Mouse (Mus musculus): ENCODE measurements at regions not wholly inside any gene's neighbourhood (a gene's known extent, or its start where the extent isn't known, plus 50 kb on each side); places are given as distances from the start of the nearest gene placed in this dataset.

DNA sequence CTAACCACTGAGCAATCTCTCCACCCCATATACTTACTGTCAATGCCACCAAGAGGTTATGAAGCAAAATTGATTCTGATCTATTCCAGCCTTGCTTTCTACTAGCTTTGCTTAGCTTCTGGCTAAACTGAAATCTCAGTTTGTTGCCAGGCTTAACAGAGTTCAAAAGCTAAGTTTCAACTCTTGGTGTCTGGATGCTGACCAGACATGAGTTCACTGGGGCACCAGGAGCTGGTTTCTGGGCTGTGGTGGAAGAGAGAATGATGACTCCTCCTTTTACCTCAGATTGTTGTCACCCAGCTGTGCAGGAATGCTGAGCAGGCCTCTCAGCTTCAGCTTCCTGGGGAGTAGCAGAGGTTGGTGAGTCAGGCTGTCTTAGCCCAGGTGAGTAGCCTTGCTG lies 464.1 kb upstream of the Nrp1 start:
- in situ Hi-C loops (cut with MboI, MseI) = no loop called here

DNA sequence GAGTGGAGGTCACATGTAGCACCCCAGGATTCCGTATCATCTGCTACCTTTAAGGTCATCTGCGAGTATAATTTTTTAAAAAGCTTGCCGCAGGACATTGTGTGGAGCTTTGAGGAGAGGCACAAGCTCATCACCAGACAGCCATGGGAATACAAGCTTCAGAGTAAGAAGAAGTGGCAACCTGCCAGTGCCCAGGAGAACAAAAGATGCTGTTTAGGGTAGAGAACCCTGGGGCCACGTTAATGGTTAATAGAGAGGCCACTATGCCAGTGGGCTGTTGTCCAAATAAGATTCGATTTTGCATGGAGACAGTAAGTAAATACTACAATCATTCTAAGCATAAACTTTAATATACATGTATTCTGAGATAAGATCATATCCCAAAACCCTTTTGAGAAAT lies 450.0 kb upstream of the Nrp1 start:
- in situ Hi-C loops (cut with MboI, MseI) = no loop called here

DNA sequence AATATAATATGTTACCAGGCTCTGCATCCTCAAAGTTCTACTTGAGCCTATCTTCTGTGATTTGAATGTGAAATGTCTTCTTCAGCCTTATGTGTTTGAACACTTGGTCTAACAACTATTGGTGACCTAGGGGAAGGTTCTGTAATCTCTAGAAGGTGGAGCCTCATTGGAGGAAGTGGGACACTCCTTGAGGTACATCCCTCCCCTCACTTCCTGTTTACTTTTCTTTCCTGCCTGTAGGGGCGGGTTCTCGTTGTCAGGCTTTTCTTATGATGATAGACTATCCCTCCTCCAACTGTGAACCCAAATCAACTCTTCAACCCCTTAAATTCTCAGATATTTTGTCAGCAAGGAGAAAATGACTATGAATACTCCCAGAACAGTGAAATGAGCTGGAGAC lies 448.8 kb upstream of the Nrp1 start:
- in situ Hi-C loops (cut with MboI, MseI) = no loop called here

DNA sequence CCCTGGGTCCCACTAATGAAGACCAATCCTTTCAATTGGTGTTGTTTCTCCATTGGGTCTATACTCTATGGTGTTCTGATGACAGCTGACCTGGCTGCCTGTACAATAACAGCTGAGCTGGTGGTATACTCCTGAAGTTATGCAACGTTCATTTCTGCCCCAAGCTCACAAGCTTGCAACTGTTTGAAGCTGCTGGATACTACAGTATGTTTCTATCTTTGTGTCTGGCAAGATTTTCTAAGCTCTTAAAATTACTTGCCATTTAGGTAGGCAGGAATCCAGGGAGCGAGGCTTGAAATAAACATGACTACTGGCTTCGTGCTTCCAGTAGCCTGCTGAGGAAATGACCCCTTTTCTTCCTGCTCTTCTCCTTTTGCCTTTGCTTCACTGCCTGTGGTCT lies 444.3 kb upstream of the Nrp1 start:
- in situ Hi-C loops (cut with MboI, MseI) = no loop called here

DNA sequence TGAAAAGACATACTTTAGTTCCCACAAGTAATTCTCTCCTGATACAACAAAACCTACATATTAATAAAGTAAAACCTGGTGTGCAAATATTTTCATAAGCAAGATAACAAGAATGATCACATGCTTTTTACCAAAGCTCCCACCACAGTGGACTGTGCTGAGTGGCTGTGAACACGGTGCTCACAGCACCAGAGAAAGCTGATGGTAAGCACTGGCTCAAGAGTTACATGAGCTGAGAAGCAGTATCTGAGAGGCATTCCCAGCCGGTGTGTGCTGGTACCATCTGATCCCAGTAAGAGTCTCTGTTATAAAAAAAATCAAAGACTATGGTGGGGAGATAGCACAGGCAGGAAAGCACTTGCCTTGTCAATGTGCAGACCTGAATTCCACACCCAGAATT lies 443.5 kb upstream of the Nrp1 start:
- in situ Hi-C loops (cut with MboI, MseI) = no loop called here

DNA sequence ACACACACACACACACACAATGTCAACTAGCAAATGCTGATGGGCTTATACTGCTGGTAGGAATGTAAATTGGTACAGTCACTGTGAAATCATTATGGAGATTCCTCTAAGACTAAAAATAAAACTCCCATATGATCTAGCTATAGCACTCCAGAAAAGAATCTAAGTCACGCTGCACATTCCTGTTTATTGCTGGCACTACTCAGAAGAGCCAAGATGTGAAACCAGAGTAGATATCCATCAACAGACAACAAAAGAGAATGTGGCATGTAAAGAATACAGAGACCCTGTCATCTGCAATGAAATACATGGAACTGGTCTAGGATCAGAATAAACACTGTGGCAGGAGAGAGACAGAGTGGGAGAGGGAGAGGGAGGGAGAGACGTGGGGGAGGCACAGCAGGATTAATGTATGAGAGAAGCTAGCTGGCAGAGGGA lies 442.8 kb upstream of the Nrp1 start:
- in situ Hi-C loops (cut with MboI, MseI) = no loop called here

DNA sequence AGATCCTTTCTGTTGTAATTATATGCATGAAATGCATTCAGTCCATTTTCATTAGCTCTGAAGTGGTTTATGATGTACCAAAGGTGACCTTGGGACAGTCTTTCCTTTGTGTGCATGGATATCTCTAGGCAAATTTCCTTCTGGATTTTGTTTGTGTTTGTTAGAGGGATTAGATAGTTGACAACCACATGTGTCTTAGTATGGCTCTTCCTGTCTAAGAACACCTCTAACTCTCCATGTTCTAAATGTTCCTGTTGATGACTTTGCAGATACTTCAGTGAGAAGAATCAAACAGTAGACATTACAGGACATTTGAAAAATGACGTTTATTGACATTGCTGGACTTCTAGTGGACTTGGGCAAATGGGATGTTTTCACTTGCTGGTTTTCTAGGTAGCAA lies 436.5 kb upstream of the Nrp1 start:
- in situ Hi-C loops (cut with MboI, MseI) = no loop called here

DNA sequence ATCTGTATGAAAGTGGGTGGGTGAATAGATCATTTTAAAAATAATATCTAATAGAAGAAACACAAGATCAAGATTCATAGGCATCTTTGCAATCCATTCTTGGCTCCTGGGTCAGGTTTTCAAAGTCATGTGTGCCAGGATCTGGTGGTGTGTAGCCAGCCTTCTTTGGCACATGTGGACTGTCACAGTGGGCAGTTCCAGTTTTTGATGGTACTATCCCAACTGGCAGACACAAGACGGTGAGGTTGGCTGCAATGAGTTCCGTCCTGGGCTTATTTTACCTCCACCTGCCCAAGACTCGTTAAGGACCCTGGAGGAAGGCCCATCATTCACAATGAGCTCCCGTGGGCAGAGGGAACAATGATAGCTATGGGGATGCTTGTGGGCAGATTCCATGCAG lies 435.1 kb upstream of the Nrp1 start:
- in situ Hi-C loops (cut with MboI, MseI) = no loop called here

DNA sequence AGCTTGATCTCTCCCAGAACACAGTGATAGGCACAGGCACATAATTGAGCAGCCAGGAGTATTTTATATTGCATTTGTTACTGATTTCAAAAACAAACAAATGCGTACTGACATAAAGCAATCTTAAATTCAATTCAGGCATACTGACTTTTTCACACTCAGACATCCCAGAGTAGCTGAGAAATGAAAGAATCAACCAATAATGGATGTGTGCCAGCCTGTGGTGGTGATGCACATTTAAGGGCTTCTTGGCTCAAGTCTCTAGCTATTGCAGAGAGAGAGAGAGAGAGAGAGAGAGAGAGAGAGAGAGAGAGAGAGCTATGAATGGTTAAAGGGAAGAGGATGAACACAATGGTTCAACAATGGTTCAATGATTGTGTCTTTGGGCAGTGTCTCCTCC lies 426.1 kb upstream of the Nrp1 start:
- in situ Hi-C loops (cut with MboI, MseI) = no loop called here

DNA sequence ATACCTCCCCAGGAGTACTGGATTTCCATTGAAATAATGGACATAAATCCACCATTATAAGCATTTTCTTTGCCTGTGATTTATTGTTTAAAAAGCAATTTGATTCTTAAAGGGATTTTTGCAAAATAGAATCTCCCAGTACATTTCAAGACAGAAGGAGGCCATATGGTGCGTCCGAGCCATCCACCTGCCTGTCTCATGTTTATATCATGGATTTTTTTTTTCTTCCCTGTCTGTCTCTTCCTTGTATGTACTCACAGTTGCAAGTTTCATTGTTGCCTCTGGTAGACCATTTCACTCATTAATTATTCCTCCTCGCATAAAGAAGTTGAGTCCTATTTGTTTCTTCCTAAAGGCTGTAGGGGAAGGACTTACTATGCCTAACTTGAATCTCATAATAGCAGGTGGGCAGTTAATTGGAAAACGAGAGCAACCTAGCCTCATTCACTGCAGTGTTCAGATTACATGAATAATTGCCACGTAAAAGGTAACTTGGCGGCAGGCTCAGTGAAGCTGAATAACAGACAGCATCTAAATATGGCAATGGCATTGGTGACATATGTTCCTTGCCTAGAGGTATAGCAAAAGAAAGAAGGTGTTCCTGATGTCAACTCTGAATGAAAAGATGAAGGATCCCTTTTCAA lies 421.5 kb upstream of the Nrp1 start:
- in situ Hi-C loops (cut with MboI, MseI) = loop anchor here (5.0 kb wide), 2 partner anchors 420 to 740 kb away; partner anchors contain the start of gene Nrp1

DNA sequence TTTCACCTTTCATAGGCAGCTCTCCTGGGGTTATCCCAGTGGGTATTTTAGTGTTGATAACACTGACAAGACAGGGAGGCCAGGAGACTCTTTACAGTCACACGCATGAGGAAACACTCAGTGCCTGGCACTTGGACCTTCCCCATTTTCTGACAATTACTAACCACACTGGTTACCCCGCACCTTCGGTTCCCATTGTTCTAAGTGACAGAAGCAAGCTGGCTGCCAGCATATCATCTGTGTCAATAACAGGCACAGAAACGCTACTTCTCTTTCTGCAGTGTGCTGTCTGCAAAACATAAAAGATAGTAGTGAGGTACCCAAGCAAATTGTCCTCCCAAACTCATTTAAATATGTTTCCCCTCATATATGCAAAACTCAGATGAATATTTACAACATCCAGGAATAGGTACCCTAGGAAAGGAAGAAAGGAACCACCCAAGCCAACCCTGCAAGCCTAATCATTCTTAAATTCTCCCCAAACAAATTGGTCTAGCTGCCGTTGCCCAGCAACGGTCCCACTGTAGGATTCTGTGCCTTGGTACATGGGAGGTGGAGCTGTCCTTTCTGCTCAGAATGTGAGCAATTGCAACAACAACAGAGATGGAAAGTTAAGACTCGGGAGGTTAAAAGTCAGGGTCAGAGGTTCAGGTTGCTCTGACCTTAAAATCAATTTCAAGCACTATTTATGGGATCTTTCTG lies 419.0 kb upstream of the Nrp1 start:
- in situ Hi-C loops (cut with MboI, MseI) = loop anchor here (5.0 kb wide), 2 partner anchors 418 to 742 kb away; partner anchors contain the start of gene Nrp1

DNA sequence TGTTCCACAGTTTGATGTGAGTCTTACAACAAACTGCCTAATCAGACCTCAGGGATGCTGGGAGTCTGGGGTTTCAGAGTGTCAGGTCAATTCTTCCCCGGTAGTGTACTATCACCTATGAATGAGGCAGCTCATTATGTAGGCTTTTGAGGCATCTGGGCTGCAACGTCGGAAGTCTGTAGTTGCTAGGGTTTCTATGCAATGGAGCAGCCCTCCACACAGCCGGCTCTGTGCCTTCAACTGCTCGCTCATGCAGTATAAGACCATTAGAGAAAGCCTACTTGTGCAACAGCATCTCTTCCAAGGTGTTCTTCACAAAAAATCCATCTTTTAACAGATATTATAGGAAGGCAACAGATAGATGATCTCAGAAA lies 418.4 kb upstream of the Nrp1 start:
- in situ Hi-C loops (cut with MboI, MseI) = loop anchor here (5.0 kb wide), 2 partner anchors 417 to 743 kb away; partner anchors contain the start of gene Nrp1

DNA sequence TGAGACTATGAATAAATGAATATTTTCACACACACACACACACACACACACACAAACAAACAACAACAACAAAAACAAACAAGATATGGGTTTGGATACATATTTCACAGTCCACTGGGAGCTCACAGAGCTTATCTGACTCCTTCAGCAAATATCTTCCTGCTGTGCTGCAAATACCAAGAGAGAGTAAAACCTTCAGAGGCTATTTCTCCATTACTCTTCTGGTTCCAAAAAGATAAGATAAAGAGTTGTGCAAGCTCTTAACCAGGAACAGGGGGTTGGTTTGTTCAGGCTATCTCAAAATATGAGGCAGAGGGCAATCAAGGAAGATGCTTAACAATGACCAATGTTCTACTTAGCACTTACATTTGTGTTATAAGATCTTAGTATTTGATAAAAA lies 416.1 kb upstream of the Nrp1 start:
- in situ Hi-C loops (cut with MboI, MseI) = no loop called here

DNA sequence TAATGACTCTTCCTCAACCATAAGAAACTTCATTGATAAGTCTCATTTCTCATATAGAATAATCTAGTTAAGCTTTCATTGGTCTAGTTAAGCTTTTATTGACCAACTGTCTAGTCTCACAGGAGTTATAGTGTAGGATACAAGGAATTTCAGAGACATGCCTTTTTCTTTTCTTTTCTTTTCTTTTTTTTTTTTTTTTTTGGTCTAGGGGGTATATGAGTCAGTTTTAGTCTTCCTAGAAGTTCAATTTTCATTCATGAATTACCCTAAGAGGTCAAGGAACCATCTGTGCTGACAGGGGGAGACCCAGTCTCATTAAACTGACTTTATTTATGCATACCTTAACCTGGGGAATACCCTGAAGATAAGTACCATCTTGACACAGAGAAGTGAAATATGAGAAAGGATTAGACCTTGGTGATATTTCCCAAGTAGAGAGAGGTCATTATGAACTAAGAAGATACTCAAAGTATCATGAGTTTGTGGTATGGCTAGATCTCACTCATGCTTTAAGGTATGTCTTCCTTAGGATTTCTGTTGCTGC lies 413.4 kb upstream of the Nrp1 start:
- in situ Hi-C loops (cut with MboI, MseI) = no loop called here

DNA sequence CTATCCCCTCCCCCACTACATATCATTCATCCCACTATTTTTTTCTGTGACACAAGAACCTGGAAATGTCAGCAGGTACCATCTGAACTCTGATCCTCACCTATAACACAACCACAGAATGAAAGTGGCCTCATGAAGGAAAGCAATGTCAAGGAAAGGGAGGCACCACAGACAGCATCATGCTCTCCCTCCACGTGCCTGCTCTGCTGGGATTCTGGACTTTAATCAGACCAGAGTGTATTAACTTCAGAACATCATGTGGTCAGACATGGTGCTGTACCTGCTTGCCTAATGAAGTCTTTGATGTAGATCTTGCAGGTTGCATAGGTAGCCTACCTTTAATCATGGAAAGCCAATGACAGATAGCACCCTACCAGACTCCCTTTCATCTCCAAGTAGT lies 400.8 kb upstream of the Nrp1 start:
- in situ Hi-C loops (cut with MboI, MseI) = no loop called here

DNA sequence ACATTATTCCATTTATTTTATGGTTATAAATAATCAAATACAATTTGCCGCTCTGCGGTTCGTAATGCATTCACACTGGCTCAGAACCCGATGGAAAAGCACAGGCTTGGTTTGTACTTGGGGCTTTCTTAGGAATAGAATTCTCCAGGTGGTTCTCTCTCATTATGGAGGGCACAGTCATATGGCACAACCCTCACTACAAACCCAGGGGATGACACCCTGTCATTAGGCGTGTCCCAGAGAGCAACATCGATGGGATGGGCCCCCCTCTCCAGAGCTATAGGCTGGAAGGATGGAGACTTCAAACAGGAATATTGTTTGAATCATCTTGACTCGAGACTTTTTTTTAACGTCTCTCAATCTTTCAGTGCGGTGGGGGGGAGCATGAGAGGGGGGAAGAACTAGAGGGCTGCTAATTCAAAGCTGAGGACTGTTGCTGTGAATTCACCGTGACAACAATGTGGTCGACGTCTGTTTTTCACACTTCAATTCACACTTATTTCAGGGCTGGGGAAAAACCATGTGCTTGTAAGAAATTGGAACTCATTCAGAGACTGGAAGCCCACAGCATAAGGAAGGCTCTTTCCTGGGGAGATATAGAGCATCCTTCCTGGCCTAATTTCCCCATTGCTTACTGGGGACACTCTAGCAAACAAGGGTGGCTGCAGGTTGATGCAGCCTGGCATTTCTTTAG lies 399.9 kb upstream of the Nrp1 start:
- in situ Hi-C loops (cut with MboI, MseI) = no loop called here

DNA sequence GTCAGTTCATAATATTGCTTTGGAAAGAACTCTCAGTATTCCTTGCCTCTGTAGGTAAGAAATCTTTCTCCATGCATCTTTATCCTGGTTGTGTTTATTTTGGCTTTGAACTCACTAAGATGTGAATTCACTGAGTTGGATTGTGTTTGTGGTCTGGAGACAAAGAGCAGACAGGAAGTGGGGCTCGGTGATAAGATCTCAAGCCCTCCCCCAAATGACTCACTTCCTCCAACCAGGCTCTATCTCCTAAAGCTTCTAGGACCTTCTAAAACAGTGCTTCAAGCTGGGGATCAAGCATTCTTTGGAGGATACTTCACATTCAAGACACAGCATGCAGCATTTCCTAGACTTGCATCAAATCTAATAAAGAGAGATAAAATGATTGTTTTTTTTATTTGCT lies 395.5 kb upstream of the Nrp1 start:
- in situ Hi-C loops (cut with MboI, MseI) = no loop called here

DNA sequence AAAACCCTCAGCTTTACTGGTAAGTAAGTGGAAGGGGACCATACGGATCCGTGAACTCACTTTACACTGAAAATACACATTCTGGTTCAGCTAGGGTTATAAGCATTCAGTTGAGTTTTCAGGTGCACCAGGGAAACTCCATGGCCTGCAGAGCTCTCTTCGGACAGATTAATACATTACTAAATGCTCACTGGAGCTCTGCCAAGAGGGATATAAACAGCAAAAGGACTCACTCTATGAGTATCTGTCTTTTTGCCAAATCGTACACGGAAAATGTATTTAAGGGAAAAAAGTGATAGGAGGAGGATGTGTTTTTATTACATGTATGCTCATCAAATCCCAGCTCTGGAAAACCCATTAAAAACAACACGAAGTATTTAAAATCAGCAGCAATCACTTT lies 394.8 kb upstream of the Nrp1 start:
- in situ Hi-C loops (cut with MboI, MseI) = no loop called here

DNA sequence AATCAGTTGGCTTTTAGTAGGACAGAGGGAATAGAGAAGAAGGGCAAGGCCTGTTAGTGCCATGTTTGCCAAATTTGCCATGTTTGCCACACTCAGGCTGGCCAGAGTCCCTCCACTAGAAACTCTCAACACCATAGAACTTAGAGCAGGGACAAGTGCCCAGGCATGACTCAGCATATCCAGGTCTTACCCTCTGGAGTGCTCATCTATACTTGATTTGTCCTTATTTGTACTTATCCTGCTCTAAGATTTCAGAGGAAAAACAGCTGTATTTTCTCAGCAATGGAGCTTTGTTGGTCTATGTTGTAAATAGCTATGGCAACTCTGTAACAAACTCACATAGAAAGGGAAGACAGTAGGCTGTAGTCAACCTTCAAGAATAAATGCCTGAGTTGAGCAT lies 393.6 kb upstream of the Nrp1 start:
- in situ Hi-C loops (cut with MboI, MseI) = no loop called here

DNA sequence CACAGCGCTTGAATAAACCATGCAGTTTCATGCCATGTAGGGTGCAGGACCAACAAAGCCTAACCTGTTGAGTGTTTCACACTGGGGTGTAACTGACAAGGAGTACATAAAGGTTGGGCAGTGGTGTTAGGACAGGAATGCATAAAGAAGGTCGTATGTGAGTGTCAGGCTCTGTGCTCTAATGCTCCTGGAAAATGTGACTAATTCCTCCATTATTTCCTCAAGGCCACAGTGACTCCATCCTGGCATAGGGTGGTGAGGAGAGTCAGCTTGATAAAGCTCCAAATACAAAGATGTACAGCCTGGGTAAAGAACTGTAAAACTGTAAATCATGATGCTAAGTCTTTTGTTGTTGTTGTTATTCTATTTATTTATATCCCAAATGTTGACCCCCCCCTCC lies 393.1 kb upstream of the Nrp1 start:
- in situ Hi-C loops (cut with MboI, MseI) = no loop called here

DNA sequence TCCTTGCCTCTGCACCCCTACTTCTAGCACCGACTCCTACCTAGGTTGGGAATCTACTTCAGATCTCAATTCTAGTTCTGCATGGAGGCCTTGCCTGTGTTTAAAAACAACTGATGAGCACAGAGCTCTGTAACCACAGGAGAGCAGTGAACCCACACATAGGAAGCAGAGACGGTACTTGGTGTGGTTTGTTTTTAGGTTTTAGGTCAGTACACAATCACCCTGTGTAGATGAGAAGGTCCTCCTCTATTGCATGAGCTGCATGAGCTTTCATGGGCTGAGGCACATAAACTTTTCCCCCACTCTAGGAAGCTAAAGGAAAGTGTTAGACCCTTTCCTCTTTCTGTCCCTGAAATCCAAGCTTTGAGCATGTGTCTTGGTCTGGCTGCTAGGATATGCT lies 390.4 kb upstream of the Nrp1 start:
- in situ Hi-C loops (cut with MboI, MseI) = no loop called here

DNA sequence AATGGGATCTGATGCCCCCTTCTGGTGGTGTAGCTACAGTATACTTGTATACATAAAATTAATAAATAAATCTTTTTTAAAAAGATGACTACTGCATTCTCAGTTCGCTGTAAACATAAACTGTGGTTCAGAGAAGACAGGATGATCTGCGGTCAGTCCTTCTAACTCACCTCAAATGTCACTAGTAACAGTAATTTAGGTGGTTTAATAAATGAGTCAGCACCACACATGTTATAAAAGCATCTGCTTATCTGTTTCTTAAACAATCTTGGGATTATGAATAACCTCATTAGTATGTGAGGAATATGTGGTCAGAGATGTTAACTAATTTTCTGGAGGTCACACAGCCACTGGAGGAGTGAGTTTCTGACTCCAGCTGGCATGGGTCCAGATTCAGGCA lies 385.2 kb upstream of the Nrp1 start:
- in situ Hi-C loops (cut with MboI, MseI) = no loop called here

DNA sequence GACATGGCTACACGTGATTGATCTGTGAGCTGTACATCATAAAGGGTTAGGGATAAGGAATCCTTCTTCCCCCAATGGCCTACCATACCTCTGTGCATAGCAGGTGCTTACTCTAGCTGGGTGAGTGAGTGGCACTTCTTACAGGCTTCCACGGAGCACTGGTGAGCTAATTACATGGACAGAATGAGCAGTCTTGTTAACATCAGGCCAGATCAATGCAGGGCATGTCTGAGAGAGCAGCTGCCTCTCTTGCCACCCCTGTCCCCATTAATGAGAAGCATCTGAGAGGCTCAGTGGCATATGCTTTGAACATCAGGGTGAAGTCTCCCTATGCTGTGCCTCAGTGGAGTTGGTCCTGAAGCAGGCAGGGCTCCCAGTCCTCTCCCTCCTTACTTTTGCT lies 380.7 kb upstream of the Nrp1 start:
- in situ Hi-C loops (cut with MboI, MseI) = no loop called here
